Mouse (Mus musculus): Measurements from ENCODE around the gene Ralgapa2.

DNA sequence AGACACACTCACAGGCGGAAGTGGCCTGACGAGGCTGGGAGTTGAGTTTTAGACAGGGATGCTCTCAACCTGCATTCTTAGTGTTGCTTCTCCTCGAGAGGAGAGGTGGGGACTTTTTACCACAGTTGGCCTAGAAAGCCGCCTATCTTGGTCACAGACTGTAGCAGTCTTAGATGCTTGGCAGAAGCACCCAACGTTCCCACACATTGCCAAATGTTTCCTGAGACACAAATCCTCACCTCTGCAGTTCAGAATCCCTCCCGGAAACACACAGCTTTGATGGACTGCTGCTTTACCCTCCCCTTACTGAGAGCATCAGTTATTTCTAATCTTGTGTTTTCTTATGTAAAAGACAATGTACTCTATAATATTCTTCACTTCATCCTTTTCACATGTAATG lies 155.6 kb downstream of the Ralgapa2 start:
- TF ChIP-seq CTCF (IDR thresholded peaks at IDR 0.05; ENCODE audit: borderline replicate concordance, control insufficient read depth, extremely low read depth, insufficient read depth, low read length, poor library complexity) (no peak), POLR2A (IDR thresholded peaks at IDR 0.05; ENCODE audit: control insufficient read depth, extremely low read depth, insufficient read depth, low read length, poor library complexity) (no peak)
